Mouse (Mus musculus) ovary, postnatal 14 days (tissue): ENCODE data around the gene Nacad.

ENCODE experiments used
- DNase-seq: peaks from one replicate; pipeline ENCODE4 v3.0.0; 2022; ENCODE audit warnings: low spot score

Nacad gene

DNA sequence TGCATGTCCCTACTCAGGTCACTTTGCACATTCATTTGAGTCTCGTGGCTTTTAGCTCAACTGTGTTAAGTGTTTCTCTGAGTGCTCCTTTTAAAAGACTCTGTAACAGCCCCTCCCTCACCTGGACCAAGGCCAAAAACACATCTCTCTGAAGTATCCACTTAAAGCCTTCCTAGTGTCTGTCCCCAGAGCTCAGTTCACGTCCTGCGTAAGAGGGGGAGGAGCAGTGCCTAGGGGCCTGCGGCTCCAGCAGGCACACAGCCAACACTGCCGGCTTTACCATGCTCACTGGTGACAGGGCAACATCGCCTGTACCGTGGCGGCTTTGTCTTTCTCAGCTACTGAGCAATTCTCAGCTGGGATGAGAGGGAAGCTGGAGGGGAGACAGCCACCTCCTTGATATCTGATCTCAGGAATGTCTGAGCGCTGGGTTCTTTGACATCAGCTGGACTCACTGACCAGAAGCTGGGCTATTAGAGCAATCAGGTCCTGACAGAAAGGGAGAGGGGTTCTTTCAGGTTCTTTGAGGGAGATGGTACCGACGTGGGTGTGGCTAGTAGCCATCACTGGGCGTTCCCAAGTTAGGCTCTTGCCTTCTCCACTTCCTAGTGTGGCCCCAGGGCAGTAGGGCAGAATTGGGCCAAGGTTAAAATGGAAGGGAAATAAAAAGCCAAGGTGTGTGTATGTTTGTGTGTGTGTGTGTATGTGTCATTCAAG, 1.8 kb downstream of the Nacad start:
- DNase-seq, result no peak

DNA sequence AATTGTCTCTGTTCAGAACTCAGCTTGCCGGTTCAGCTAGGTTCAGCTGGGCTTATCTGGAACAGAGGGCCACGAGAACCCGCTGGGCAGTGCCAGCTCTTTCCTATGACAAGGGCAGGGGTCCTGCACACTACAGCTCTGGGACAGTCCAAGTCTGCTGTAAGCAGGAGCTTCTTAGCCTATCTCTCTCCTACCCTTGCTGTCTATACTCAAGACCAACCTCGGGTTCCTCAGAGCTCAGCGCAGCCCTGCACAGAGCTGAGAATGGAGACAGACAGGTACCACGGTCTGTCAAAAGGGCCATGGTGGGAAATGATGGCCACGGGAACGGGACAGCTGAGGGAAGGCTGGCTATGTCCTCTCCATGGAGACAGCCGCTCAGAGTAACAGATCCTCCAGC, 2.6 kb downstream of the Nacad start:
- no peak for DNase-seq

- DNase-seq, result no peak
Measured at GRCm38 (mm10) chr11:6602662-6603061, 3.2 kb downstream of the Nacad start.

DNA sequence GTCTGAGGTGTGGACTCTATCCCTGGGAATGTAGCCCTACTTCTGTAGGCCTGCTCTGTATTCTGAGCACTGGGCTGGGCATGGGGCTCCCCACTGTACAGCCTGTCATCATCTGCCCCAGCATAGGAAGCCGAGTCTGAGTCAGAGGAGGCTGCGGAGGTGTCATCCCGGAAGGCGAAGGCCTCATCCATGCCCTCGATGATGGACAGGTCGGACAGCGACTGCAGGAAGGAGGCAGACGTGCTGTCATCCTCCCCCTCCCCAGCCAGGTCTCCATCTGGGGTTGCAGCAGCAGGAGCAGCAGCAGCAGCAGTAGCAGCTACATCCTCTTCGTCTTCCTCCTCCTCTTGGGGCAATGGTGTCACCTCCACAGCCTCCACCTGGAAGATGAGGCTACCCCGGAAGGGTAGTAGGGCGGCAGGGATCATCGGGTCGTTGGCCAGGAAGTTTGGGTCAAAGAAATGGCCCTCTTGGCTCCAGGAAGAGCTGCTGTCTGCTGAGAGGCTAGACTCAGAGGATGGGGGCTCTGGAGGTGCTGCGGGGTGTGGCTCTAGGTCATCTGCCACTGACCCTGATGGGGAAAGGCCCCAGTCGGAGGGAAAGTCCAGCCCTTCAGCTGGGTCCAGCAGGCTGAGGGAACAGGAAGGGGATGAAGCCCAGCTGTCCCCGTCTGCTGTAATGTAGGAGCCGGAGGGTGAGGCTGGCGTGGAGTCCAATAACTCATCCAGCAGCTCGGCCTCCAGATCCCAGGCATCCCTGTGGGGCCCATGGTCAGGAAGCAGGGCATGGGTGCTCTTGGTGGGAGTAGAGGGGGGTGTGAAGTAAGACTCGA, 4.0 kb downstream of the Nacad start:
- no peak for DNase-seq

- DNase-seq, result no peak
Measured at GRCm38 (mm10) chr11:6600284-6600944, 5.4 kb downstream of the Nacad start.

DNA sequence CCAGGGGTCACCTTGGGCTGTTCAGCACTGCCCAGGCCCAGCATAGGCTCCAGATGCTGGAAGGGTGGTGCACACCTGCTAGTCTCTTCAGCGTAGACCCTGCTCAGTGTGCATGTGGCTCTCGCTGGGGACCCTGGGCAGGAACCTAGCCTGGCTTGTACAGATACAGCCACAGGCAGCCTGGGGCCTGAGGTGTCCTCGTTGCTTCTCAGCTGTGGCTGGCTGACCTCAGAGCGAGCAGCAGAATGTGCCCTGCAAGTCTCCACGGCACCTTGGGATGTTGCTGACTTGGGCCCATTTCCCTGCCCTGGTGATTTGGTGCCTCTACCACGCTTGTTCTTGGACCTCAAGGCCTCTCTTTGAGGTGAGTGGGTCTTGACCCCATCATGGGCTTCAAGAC, 6.0 kb downstream of the Nacad start:
- no peak for DNase-seq

- no peak for DNase-seq
Measured at GRCm38 (mm10) chr11:6599011-6599681, 6.7 kb downstream of the Nacad start.

- DNase-seq, result no peak
Measured at GRCm38 (mm10) chr11:6598191-6598889, 7.5 kb downstream of the Nacad start.

- DNase-seq, result no peak
Measured at GRCm38 (mm10) chr11:6597523-6597922, 8.3 kb downstream of the Nacad start.

GRCm38 (mm10) chr11:6596616-6597015, 9.2 kb downstream of the Nacad start:
- DNase-seq, result no peak

- no peak for DNase-seq
Measured at GRCm38 (mm10) chr11:6596205-6596604, 9.6 kb downstream of the Nacad start.

GRCm38 (mm10) chr11:6595339-6595738, 10.5 kb downstream of the Nacad start:
- DNase-seq, result no peak

- DNase-seq, result no peak
Measured at GRCm38 (mm10) chr11:6594845-6595244, 11.0 kb downstream of the Nacad start.

- DNase-seq, result no peak
Measured at GRCm38 (mm10) chr11:6593406-6593805, 12.4 kb downstream of the Nacad start.

DNA sequence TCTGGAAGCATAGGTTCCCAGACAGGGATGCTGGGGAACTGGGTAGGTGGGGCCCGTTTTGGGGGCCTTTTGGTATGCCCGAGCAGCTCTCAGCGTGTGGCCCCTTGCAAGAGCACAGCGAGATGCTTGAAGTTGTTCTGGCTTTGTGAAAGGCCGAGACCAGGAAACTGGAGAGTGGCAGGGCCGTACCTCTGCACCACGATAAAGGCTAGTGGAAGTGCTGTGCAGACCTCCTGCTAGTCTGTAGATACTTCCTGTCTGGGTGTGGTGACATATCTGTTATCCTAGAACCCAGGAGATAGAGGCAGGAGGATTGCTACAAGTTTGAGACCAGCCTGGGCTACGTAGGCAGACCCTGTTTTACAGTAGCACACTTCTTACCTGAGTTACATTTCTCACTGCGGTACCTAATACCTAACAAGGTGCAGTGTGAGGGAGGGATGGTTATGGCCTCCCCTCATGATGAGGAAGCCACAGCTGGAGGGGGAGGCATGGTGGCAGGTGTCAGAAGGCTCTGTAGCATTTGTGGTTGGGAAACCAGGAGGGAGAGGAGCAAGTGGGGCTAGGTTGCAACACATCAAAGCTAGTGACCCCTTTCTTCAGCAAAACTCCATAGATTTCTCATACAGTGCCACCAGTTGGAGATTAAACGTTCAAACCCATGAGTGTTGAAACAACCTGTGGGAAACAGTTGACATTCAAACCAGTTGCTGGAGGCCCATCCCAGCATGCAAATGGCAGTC, 14.7 kb downstream of the Nacad start:
- no peak for DNase-seq

GRCm38 (mm10) chr11:6589838-6590237, 16.0 kb downstream of the Nacad start:
- no peak for DNase-seq

- DNase-seq, result no peak
Measured at GRCm38 (mm10) chr11:6588295-6588694, 17.6 kb downstream of the Nacad start.

GRCm38 (mm10) chr11:6587249-6587940, 18.5 kb downstream of the Nacad start:
- DNase-seq, result no peak

DNA sequence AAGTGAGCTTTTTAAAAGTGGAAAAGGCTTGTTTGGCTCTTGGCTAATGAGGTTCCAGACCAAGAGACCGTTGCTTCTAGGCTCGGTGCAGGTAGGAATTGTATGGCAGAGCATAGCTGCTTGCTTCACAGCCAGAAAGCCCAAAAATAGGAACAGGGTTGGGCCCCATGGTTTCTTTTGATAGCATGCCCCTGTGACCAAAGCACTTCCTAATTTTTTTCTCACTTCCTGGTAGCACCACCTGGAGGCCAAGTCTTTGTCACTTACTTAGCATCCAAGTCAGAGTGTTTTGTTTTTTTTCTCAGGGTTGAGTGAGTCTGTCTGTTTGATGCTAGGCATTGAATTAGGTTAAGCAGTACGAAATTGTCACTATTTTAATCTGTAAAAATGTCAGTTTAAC, 19.2 kb downstream of the Nacad start:
- DNase-seq, result no peak

DNA sequence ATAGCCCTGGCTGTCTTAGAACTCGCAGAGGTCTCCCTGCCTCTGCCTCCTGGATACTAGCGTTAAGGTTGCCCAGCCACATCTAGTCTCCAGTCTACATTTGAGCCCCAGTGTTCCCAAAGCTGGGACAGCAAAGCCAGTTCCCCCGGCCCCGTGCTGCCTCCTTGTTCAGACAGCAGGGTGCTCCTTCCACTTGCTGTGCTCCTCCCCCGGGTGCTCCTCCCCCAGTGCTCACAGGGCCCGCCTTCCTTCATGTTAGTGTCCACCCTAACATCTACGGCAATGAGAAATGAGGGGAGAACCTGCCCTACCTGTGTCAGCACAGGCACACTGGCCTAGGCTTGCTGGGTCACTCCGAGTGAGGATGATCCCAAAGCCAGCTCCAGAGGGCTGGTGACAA, 20.1 kb downstream of the Nacad start:
- DNase-seq, result no peak
